Mouse (Mus musculus): Measurements from ENCODE around the gene Pidd1. TPM values are rescaled to one million over a fixed set of nuclear protein-coding genes. Genes with fewer than 3 reads are reported as not detected.
"Not testable (repeated sequence)": the region's sequence is repeated elsewhere in the genome, so short reads cannot be mapped to it uniquely, and the experiment has no call there.

The Pidd1 gene
- polyA plus RNA-seq, 1 experiment = 12.4 TPM

- TF ChIP-seq CTCF (IDR thresholded peaks at IDR 0.05; ENCODE audit: borderline replicate concordance, insufficient read depth, low read length) (no peak), POLR2A (IDR thresholded peaks at IDR 0.05; ENCODE audit: low read depth, low read length) (no peak)
- Histone ChIP-seq H3K4me3 (ENCODE audit: insufficient read depth, low read length) (no peak overlapping the region), H3K27ac (ENCODE audit: insufficient read depth, low read length) (no peak overlapping the region), H3K4me1 (ENCODE audit: control insufficient read depth, insufficient read depth, low read length) (0 out of 2 replicates have a peak, but pooled peaks cover 6% of the 10 kb centered on the region)
Observed at GRCm38 (mm10) chr7:141411667-141412066, 32.2 kb downstream of the Pidd1 start.

GRCm38 (mm10) chr7:141410631-141411030 is 33.2 kb downstream of the Pidd1 start:
- TF ChIP-seq POLR2A (IDR thresholded peaks at IDR 0.05; ENCODE audit: low read depth, low read length) (no peak), CTCF (IDR thresholded peaks at IDR 0.05; ENCODE audit: borderline replicate concordance, insufficient read depth, low read length) (no peak)
- Histone ChIP-seq H3K4me3 (ENCODE audit: insufficient read depth, low read length) (no peak overlapping the region), H3K4me1 (ENCODE audit: control insufficient read depth, insufficient read depth, low read length) (0 out of 2 replicates have a peak, but pooled peaks cover 2% of the 10 kb centered on the region), H3K27ac (ENCODE audit: insufficient read depth, low read length) (no peak overlapping the region)

- TF ChIP-seq CTCF (IDR thresholded peaks at IDR 0.05; ENCODE audit: borderline replicate concordance, insufficient read depth, low read length) = peak; percentile 74
- no peak for TF ChIP-seq POLR2A (IDR thresholded peaks at IDR 0.05; ENCODE audit: low read depth, low read length)
Observed at GRCm38 (mm10) chr7:141408833-141409232, 35.0 kb downstream of the Pidd1 start.

GRCm38 (mm10) chr7:141407670-141408069 is 36.2 kb downstream of the Pidd1 start:
- not testable (repeated sequence) for H3K4me3 ChIP-seq (ENCODE audit: insufficient read depth, low read length); H3K4me1 ChIP-seq (ENCODE audit: control insufficient read depth, insufficient read depth, low read length); H3K27ac ChIP-seq (ENCODE audit: insufficient read depth, low read length)

More at GRCm38 (mm10) chr7:141408833-141409232, 35.0 kb downstream of the Pidd1 start:
- Histone ChIP-seq H3K4me3 (ENCODE audit: insufficient read depth, low read length) (no peak overlapping the region), H3K27ac (ENCODE audit: insufficient read depth, low read length) (no peak overlapping the region), H3K4me1 (ENCODE audit: control insufficient read depth, insufficient read depth, low read length) (0 out of 2 replicates have a peak, but pooled peaks cover 2% of the 10 kb centered on the region)

- no peak for TF ChIP-seq POLR2A (IDR thresholded peaks at IDR 0.05; ENCODE audit: low read depth, low read length)
- no peak for TF ChIP-seq CTCF (IDR thresholded peaks at IDR 0.05; ENCODE audit: borderline replicate concordance, insufficient read depth, low read length)
- 0 out of 2 replicates have a peak, but pooled peaks cover 2% of the 10 kb centered on the region for H3K4me1 ChIP-seq (ENCODE audit: control insufficient read depth, insufficient read depth, low read length)
- no peak overlapping the region for H3K4me3 ChIP-seq (ENCODE audit: insufficient read depth, low read length)
- no peak overlapping the region for H3K27ac ChIP-seq (ENCODE audit: insufficient read depth, low read length)
Observed at GRCm38 (mm10) chr7:141405466-141405865, 38.4 kb downstream of the Pidd1 start.

- Histone ChIP-seq H3K27ac (ENCODE audit: insufficient read depth, low read length) (no peak overlapping the region), H3K4me3 (ENCODE audit: insufficient read depth, low read length) (no peak overlapping the region), H3K4me1 (ENCODE audit: control insufficient read depth, insufficient read depth, low read length) (no peaks in the 10 kb centered on the region)
- TF ChIP-seq CTCF (IDR thresholded peaks at IDR 0.05; ENCODE audit: borderline replicate concordance, insufficient read depth, low read length) = peak; percentile 96
- TF ChIP-seq POLR2A (IDR thresholded peaks at IDR 0.05; ENCODE audit: low read depth, low read length) = no peak
Observed at GRCm38 (mm10) chr7:141403305-141403704, 40.5 kb downstream of the Pidd1 start.

- Histone ChIP-seq H3K4me1 (ENCODE audit: control insufficient read depth, insufficient read depth, low read length) (peaks cover 4% of the 10 kb centered on the region; the same call in 1 of the 2 replicates), H3K27ac (ENCODE audit: insufficient read depth, low read length) (no peak overlapping the region), H3K4me3 (ENCODE audit: insufficient read depth, low read length) (no peak overlapping the region)
- no peak for TF ChIP-seq CTCF (IDR thresholded peaks at IDR 0.05; ENCODE audit: borderline replicate concordance, insufficient read depth, low read length)
Observed at GRCm38 (mm10) chr7:141395348-141395747, 48.5 kb downstream of the Pidd1 start.

- no peak overlapping the region for H3K4me3 ChIP-seq (ENCODE audit: insufficient read depth, low read length)
- peaks cover 4% of the 10 kb centered on the region; the same call in 1 of the 2 replicates for H3K4me1 ChIP-seq (ENCODE audit: control insufficient read depth, insufficient read depth, low read length)
- H3K27ac ChIP-seq (ENCODE audit: insufficient read depth, low read length) = no peak overlapping the region
- TF ChIP-seq CTCF (IDR thresholded peaks at IDR 0.05; ENCODE audit: borderline replicate concordance, insufficient read depth, low read length) = peak; percentile 48; the same call in 1 of the 2 replicates
- TF ChIP-seq POLR2A (IDR thresholded peaks at IDR 0.05; ENCODE audit: low read depth, low read length) = no peak
Observed at GRCm38 (mm10) chr7:141394771-141395170, 49.1 kb downstream of the Pidd1 start.

GRCm38 (mm10) chr7:141394158-141394557 is 49.7 kb downstream of the Pidd1 start:
- H3K4me3 ChIP-seq (ENCODE audit: insufficient read depth, low read length) = no peak overlapping the region
- no peak overlapping the region for H3K27ac ChIP-seq (ENCODE audit: insufficient read depth, low read length)
- peaks cover 4% of the 10 kb centered on the region; the same call in 1 of the 2 replicates for H3K4me1 ChIP-seq (ENCODE audit: control insufficient read depth, insufficient read depth, low read length)
- TF ChIP-seq POLR2A (IDR thresholded peaks at IDR 0.05; ENCODE audit: low read depth, low read length) = no peak
- no peak for TF ChIP-seq CTCF (IDR thresholded peaks at IDR 0.05; ENCODE audit: borderline replicate concordance, insufficient read depth, low read length)

- peak overlapping the region; percentile 11; the same call in 1 of the 2 replicates for H3K27ac ChIP-seq (ENCODE audit: insufficient read depth, low read length)
- TF ChIP-seq CTCF (IDR thresholded peaks at IDR 0.05; ENCODE audit: borderline replicate concordance, insufficient read depth, low read length) = no peak
- TF ChIP-seq POLR2A (IDR thresholded peaks at IDR 0.05; ENCODE audit: low read depth, low read length) = no peak
- H3K4me1 ChIP-seq (ENCODE audit: control insufficient read depth, insufficient read depth, low read length) = peaks cover 4% of the 10 kb centered on the region; the same call in 1 of the 2 replicates
- peak overlapping the region; percentile 90 for H3K4me3 ChIP-seq (ENCODE audit: insufficient read depth, low read length)
Observed at GRCm38 (mm10) chr7:141392552-141393222, 51.1 kb downstream of the Pidd1 start.
